Mouse (Mus musculus) c-Kit-positive CD71-positive TER-119-positive erythroid progenitor cells, embryonic 14.5 days (primary cell): ENCODE results near the gene Pla2g4a.
"Not testable (repeated sequence)": the region's sequence is repeated elsewhere in the genome, so short reads cannot be mapped to it uniquely, and the experiment has no call there.

Experiments used
- DNase-seq: peaks from one replicate; pipeline ENCODE4 v3.0.0-alpha.2; 2013; ENCODE audit warnings: low spot score

Gene Pla2g4a

DNA sequence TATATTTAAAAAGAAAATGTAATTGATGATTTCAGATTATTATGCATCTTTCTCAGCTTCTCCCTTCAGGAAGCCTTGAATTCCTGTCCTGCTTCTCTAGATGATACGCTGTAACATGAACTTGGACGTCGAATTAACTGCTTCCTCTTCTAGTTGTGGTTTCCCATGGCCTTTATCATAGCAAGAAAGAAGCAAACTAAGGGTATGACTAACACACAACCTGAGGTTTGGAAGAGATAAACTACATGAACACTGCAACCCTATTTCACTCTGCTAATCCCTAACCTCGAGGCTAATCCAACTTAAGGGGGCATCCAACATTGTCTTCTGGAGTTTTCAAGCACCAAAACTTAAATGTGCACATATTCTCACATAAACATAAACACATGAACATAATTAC, 23.3 kb downstream of the Pla2g4a start:
- DNase-seq: no peak

DNA sequence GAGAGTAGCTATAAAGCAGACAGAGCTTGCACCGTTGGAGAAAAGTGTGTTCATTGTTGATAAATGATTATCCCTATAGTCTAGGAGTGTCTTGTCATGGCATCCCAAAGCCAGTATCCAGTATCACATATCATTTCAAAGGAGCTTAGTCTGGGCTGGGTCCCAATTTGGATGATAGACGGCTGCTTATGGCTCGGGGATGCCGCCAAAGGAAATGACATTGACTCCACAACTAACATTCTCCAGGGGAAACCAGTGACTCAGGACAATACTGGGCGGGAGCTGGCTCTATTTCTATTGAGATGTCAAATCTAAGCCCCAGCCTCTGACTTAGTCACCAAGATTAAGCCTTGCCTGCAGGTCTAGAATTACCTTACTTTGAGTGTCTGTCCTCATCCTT, 31.9 kb downstream of the Pla2g4a start:
- DNase-seq: no peak

DNA sequence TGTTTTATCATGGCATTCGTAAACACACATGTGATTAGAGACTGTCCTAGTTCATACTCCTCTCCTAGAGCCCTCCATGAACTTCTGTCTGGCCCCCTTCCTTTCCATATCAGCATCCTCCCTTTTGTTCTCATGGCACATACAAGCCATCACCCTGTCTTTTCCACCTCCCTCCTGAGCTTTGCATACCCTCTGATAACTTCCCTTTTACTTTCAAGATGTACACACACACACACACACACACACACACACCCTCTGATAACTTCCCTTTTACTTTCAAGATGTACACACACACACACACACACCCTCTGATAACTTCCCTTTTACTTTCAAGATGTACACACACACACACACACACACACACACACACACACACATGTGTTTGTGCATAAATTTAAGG, 37.4 kb downstream of the Pla2g4a start:
- not testable (repeated sequence) for DNase-seq

DNA sequence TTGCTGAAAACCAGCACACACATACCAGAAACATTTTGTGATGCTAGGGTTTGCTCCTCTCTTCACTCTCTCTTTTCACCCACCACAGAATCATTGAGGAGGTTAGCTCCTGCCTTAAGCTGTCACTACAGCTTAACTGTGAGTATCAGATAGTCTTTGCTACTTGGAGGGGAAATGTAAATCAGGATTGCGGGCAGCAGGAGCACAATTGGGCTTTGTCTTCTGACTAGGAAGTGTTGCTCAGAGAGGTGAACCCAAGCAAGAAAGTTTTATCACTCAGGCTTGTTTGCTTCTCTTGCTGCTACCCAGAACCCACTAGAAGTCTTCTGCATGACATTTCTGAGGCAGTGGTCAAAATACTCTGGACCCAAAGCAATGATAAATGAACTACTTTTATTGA, 38.9 kb downstream of the Pla2g4a start:
- DNase-seq: no peak

DNA sequence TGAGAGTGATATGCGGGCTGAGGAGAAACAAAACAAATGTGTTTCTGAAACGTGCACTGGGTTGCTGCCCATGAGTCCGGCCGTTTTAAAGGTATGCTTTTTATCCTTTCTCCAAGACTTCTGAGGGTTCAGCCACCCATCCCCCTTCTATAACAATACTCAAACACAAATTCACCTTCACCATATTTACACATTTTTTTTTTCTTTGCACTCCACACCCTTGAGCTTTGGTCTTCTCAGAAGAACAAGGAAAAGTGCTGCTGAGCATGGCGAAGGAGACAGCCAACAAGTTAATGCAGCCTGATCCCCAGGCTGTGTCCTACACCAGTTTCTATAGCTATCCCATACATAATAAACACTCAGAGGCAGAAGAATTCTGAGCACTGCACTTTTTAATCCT, 39.8 kb downstream of the Pla2g4a start:
- no peak for DNase-seq

DNA sequence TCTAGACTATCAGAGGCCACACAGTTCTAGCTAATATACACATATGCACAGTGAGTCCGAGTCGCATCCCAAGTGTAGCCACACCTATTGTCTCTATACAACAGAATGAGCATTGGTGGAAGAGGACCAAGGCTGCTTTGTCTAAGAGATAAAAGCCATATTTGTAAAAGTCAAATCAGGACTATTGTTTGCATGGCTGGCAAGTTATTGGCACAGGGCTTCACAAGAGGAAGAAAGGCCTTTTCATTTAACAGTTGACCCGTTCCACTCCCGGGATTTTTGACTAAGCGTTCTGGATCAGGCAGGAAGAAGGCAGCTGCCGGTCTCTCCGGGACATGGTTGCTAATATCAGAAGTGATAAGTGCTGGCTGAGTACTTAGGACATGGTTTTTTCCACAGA, 41.8 kb downstream of the Pla2g4a start:
- DNase-seq: no peak

DNA sequence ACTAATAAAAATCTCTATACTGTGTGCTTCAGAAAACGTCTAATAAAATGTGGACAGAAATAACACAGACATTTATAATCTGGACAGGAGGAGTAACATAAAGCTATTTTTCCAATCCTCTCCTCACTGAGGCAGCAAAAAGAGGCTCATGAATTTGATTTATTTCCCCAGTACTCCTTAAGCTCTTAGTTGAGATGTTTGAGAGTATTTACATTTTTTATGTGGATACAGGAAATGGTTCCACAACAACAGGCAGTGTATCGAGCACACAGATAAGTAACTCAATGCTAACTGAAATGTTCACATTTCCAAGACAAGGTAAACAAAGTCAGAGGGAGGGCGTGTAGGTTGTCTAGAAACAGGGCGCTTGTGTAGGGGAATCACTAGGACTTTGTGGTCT, 48.1 kb downstream of the Pla2g4a start:
- no peak for DNase-seq

DNA sequence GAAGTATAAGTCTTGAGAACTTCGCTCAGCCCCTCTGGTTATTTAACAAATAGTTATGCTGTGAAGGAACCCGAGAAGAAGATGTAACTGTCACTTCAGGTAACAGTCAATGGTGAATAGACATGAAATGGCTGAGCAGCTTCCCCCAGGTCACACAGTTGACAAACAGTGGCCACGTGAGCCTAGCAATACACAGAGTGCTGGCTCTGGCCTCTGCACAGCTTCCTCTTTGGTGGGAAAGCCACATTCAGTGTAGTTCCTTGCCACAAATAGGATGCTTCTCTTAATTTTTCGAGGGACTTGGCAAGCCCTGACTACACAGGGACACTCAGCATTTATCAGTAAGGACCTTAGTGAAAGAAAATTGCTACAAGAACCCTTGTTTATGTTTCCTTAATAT, 50.0 kb downstream of the Pla2g4a start:
- DNase-seq: no peak

DNA sequence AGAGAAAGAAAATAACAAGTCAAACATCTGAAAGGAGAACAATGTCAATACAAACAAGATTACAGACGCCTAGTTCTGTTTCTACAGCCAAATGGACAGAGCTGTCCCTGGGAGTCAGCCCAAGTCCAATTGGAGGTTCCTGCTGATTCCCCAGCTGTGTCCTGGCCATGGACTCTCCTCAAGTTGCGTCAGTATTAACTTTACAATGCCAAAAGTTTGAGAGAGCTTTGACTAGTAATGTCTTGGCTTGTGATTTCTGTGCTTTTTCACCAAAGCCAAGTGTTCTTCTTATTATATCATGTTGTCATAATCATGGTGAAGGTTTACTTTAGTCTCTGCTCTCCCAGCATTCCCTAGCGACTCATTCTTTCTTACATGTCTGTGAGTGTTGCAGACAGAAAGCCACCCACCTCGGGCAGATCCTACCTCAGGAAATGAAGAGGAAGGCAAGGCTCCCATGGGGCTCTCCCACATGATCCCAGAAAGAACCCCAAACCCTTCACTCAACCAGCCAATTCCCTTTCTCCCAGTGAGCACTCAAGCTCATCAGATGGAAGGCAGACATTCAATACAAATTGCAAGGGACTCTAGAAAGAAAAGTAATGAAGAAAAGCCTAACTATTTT, 63.0 kb downstream of the Pla2g4a start:
- DNase-seq: no peak

DNA sequence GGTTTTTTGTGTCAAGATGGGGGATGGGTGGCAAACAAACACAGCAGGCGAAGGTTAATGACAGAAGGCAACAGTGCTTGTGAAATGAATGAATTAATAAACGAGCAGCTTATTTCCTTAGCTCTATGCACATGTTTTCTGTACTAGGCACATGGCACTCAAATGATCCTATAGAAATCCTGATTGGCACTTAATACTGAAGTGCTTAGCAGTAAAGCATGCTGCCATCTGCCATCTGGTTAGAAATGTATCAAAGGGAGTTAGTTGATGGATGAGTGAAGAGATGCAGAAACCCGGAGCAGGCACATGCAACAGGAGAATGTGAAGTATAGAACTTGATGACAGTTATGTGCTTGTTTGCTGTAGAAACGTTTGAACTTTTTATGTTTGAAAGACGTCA, 64.5 kb downstream of the Pla2g4a start:
- DNase-seq: no peak

DNA sequence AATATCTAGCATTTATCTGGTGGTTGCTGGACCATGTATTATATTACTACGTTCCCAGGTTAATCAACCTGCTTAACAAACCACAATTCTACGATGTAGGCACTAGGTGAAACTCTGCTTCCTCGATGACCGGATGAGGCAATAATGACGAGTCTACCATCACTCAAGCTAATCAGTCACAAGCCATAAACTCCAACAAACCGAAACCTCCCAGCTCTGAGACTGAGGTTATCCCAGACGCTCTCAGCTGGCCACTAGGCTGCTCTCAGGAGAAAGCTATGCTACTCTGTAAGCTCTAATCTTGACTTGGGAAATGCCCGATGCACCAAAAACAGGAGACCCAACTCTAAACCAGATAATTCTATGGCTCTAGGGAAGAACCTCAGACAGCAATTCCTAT, 66.2 kb downstream of the Pla2g4a start:
- no peak for DNase-seq

DNA sequence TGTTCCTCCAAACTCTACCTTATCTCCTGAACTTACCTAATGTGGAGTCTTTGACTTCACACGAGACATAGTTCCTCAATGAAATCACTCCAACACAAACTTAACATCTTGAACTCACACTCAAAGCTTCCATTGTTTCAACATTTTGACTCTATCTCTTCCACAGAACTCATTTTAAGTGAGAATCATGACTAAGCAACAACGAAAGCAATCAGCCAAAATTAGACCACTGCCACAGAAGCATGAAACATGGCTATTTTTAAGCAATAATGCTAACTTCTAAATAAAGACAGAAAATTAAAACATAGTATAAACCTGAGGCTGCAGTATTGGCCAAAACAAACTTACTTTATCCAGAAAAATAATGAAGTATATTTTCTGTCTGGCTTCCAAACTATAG, 67.2 kb downstream of the Pla2g4a start:
- DNase-seq: no peak

DNA sequence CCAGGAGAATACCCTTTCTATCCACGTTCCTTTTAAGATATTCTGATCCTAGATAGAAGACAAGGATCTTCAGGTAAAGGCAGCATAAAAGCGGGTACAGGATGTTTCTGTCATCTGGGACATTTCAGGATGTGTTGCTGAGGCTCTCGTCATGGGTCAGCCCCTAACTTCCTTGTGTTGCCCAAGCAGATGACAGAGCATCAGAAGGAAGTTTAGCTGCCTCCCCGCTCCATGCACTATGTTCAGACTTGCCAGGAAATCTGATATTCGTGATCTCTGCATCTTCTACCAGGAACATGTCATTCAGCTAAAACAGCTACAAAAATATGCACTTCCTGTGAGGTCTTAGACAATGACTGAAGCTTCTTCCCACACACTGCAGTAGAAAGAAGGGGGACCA, 70.0 kb downstream of the Pla2g4a start:
- no peak for DNase-seq

DNA sequence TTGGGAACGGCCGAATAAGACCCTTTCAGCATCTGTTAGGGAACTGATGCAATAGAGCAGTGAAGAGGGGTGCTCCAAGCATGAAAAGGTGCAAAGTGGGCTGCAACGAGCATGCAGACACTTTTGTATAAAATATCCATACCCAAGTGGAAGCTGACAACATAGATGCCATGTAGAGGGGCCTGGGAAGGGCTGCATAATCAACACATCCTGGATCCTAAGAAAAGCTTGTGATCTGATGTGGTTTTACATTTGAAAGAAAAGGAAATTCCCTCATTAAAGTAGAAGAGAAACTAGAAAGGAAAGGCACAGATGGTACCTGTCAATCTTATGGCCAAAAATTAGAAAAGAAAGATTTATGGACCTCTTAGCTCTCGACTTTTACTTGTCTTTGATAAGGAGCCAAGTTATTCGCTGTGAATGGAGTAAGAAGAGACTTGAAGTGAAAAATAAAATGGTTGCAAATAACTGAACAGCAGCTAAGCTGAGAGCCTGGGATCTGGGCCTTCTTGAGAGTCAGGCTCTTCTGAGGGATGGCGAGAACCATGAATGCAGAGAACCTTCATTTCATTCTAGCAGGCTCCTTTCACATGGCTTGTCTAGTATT, 78.6 kb downstream of the Pla2g4a start:
- DNase-seq: no peak

DNA sequence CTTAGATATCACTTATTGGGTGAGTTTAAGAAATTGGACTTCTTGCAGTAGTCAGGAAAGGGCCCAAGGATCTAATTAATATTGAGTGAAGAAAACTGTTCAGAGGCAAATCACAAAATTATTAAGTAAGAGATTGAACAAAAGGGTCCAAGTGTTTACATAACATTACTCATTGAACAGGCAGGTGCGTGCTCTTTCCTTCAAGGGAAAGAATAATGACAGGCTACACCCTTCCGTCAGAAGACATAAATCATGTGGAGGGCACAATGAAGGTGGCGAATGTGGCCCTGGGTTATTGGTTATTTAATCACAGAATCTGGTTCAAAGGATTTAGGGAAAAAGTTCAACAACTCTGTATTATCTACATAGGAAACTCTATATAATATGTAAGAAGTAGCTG, 82.9 kb downstream of the Pla2g4a start:
- DNase-seq: no peak

DNA sequence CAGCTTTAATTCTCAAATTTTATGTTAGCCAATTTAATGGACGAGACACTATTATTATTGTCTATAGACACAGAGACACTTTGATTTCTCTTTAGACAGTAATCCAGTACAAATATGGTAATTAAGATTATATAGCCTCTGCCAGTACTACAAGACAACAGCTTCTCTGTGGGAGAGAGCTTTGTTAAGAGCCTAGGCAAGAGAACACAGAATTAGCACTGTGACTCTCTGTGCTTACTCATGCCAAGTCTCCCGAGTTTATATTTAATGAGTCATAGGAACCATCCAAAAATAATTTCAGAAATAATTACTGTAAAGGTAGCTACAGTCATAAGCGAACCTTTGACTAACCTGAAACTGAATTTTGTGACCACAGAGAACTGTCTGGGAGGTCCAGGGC, 84.6 kb downstream of the Pla2g4a start:
- no peak for DNase-seq

DNA sequence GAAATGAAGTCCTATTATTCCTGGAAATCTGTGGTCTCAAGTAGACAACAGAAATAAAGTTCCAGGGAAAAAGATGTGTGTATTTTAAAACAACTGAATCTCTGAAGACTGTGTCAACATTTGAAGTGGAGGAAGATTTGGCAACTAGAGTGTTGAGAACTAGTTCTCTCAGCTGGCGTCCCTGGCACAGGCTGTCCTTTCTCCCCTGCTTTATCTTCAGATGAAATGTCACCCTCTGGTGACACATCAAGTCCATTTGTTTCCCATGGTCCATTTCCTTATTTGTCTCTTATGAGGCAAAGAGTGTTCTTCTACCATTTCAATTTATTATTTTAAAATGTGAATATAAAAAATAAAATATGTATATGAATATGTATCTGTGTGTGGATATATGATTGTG, 89.5 kb downstream of the Pla2g4a start:
- no peak for DNase-seq

DNA sequence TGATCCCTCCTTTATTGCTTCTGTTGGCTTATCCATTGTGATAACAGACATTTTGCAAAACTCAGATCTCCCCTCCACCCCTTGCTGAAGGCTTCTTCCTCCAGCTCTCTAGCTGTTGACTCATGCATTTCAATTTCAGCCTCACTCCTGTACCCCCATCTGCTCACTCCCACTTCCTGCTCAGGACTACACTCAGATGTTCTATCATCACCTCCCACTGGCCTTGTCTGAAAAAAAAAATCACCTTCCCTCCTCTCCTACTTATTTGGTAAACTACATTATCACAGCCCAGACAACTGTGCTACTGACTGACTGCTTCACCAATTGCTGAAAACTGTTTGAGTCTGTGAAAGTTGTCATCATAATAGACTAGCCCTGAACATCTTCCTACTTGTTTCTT, 93.8 kb downstream of the Pla2g4a start:
- DNase-seq: no peak

DNA sequence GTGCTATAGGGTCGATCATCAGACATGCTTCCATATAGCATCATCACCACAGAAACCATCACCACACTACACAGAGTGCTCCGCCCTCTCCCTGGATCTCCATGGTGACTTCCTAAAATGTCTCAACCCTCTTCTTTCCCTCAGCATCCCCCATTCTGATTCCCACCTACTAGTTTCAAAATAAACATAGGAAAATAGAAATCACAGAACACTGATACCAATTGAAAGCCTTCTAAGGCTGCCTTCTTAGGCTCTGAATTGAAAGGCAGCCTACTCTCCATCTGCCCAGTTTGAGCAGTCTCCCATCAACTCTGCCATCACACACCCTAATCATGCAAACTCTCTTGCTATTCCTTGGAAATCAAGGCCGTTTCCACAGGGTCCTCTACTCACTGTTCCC, 94.9 kb downstream of the Pla2g4a start:
- no peak for DNase-seq

DNA sequence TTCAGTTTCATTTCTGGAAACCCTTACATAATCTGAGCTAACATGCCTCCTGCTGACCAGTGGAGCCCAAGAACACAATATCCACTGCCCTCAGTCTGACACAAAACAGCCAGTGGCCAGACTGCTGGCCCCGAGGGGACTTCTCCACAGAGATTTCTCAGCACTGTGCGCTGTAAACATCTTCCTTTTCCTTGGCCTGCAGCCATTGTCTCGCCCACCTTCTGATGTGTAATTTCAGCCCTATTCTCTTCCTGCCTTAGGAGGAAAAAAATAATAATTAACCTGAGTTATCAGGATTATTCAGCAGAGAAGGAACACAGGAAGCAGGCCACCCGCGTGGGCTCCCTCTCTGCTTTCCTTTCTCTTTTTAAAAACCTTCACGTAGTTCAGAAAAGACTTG, 98.3 kb downstream of the Pla2g4a start:
- no peak for DNase-seq

DNA sequence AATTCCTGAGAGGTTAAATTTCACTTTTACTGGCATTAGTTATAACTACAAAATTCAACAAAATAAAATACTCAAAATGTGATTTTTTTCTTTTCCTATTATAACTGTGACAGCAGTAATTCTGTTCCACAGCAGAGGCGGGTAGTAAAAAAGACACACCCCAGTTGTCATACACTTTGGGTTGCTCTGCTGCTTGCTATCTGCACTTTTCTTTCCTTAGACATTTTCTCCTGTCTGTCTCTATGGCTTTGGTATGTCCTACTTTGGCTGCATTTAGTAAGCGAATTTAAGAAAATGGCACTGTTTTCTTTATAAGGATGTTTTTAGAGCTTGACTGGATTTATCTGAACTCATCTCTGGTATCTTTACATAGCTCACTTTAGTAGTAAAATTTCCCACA, 98.9 kb downstream of the Pla2g4a start:
- no peak for DNase-seq

DNA sequence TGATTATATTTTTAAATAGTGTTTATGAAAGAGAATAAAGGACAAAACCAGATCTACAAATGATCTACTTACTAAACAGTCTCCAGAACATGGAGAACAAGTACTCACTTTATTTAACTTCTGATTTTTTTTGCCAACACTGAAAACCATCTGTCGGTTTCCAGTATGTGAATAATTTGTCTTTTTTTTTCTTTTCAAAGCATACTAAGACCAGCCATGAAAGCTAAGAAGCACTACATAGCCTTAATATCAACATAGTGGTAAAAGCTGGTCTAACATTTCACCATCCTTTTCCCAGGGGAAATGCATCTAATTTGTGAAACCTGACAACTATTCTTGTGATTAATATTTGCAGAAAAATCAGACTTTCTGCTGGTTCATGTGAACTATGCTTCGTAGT, 99.5 kb downstream of the Pla2g4a start:
- DNase-seq: no peak

DNA sequence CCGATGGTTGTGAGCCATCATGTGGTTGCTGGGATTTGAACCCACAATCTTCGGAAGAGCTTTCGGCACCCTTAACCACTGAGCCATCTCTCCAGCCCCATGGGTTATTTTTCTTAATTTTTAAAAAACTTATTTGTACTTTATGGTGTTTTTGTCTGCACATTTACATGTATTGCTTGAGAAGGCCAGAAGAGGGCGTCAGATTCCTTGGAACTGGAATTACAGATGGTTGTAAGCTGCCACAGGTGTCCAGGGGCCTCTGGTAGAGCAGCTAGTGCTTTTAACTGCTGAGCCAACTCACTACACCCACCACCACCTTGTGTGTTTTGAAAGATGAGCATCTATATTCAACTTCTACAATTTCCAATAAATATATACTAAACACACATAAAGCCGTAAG, 102.4 kb downstream of the Pla2g4a start:
- DNase-seq: peak; percentile 12

DNA sequence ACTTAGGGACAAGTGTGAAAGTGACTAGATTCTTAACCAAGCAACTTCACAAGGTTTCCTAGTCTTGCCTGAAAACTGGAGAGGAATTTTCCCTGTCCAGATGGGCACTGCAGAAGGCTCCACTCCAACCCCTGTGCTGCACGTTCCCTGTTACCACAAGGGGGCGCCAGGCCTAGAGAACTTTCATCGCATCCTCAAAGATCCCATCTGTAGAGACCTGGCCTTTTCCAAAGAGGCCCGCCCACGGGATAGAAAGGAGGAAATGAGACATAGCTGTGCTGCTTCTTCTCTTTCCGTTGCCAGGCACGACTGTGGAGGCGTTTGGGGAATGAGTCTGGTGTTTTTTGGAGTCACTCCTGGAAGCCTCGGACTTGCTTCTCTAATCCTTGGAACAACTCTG, 104.4 kb downstream of the Pla2g4a start:
- peak; percentile 45 for DNase-seq

DNA sequence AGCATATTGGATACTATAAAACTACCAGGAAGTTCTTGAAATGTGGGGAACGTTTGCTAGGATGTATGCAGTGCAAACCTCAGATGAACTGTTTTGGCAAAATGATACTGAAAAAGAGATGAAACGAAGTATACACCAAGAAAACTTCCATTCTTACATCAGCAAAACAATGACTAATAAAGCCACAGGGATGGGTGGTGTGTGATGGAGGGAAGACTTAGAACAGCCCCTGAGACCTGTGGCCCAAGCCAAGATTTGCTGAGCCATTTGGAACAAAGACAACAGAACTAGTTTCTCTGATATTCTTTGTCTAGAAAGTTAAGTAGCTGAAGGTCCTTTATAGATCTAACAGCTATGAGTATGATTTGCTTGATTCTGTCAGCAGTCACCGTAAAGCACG, 105.5 kb downstream of the Pla2g4a start:
- DNase-seq: no peak
